Mouse (Mus musculus): ENCODE measurements at regions not wholly inside any gene's neighbourhood (a gene's known extent, or its start where the extent isn't known, plus 50 kb on each side); places are given as distances from the start of the nearest gene placed in this dataset.

GRCm38 (mm10) chr5:51989396-51989795 lies 200.9 kb downstream of the Dhx15 start:
- no peak for TF ChIP-seq CTCF (IDR thresholded peaks at IDR 0.05; ENCODE audit: extremely low read depth, insufficient read depth, insufficient read length, insufficient replicate concordance)
- no peak for TF ChIP-seq POLR2A (IDR thresholded peaks at IDR 0.05; ENCODE audit: low read depth, low read length)
